Mouse (Mus musculus) lung, adult 2 months (tissue): ENCODE measurements around the gene Rora.

Experiments used
- CTCF ChIP-seq: fragments of 200-500 bp; IDR thresholded peaks from 2 replicates; pipeline ENCODE4 v1.5.1; 2011; ENCODE audit warnings: mild to moderate bottlenecking, low read length, control low read depth; ENCODE audit not compliant: insufficient read depth
- POLR2A ChIP-seq: fragments of 200-500 bp; IDR thresholded peaks from 2 replicates; pipeline ENCODE4 v1.6.1; 2011; ENCODE audit warnings: low read depth, mild to moderate bottlenecking, control low read depth, low read length, borderline replicate concordance; ENCODE audit errors: extremely low read depth

DNA sequence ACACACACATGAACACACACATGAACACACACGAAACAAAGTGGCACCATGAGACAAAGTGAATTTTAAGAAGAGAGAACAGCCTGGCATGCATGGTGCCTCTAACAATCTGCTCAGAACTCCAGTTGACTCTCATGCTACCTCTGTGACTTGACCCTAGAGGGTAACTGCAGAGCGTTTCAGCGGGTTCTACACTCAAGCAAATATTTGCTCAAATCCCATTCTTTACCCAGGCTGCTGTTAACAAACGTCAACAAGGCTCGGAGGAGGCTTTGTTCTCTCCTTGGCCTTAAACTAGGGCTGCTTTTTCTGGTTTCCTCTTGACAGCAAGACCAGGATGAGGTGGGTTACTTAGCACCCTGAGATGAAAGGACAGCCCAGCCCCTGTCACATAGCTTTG is 305.3 kb downstream of the Rora start:
- no peak for TF ChIP-seq POLR2A
- TF ChIP-seq CTCF: no peak
